Mouse (Mus musculus) liver, embryonic 12.5 days (tissue): ENCODE measurements around the gene Olfr519. TPM values are rescaled to one million over a fixed set of nuclear protein-coding genes. Genes with fewer than 3 reads are reported as not detected.

Experiments used
- ATAC-seq: fragments of 200-750 bp; cut with Nextera tagmentation; 2 replicates; pipeline ENCODE4 v1.8.0; 2017; ENCODE audit warnings: moderate number of reproducible peaks, mild to moderate bottlenecking, moderate library complexity
- H3K27ac ChIP-seq: fragments of 300-500 bp; sonication (generic); 2 replicates; pipeline ENCODE4 v1.5.1; 2016; ENCODE audit warnings: mild to moderate bottlenecking
- H3K27me3 ChIP-seq: fragments of 300-500 bp; sonication (generic); replicated peaks from 2 replicates; pipeline ENCODE4 v1.6.1; 2016; ENCODE audit warnings: mild to moderate bottlenecking, moderate library complexity
- H3K36me3 ChIP-seq: fragments of 300-500 bp; sonication (generic); 2 replicates; pipeline ENCODE4 v1.6.1; 2016; ENCODE audit warnings: mild to moderate bottlenecking, moderate library complexity
- H3K4me1 ChIP-seq: fragments of 300-500 bp; sonication (generic); 2 replicates; pipeline ENCODE4 v1.6.1; 2016
- H3K4me2 ChIP-seq: fragments of 300-500 bp; sonication (generic); 2 replicates; pipeline ENCODE4 v1.6.1; 2016; ENCODE audit warnings: mild to moderate bottlenecking, moderate library complexity
- H3K4me3 ChIP-seq: fragments of 300-500 bp; sonication (generic); 2 replicates; pipeline ENCODE4 v1.5.1; 2016; ENCODE audit warnings: mild to moderate bottlenecking, moderate library complexity
- H3K9ac ChIP-seq: fragments of 300-500 bp; sonication (generic); 2 replicates; pipeline ENCODE4 v1.6.1; 2016; ENCODE audit warnings: mild to moderate bottlenecking, moderate library complexity
- H3K9me3 ChIP-seq: fragments of 300-500 bp; sonication (generic); replicated peaks from 2 replicates; pipeline ENCODE4 v1.6.1; 2016; ENCODE audit warnings: mild to moderate bottlenecking, moderate library complexity
- WGBS: fragments of 180-500 bp; shearing (Covaris S2); methylation state at CpG from one replicate; pipeline ENCODE4 v1.1.7; 2016; ENCODE audit not compliant: insufficient replicate concordance; 5-methylcytosine and 5-hydroxymethylcytosine counted together
- polyA plus RNA-seq: library from polyadenylated mRNA; unstranded; fragments of >200 nt; fragmentation: Nextera tagmentation; extraction: Ambion mirVana; gene quantifications from 2 replicates; pipeline ENCODE4 v1.2.1, GENCODE M21; 2016

Gene Olfr519
- polyA plus RNA-seq: not detected in 2 replicates

DNA sequence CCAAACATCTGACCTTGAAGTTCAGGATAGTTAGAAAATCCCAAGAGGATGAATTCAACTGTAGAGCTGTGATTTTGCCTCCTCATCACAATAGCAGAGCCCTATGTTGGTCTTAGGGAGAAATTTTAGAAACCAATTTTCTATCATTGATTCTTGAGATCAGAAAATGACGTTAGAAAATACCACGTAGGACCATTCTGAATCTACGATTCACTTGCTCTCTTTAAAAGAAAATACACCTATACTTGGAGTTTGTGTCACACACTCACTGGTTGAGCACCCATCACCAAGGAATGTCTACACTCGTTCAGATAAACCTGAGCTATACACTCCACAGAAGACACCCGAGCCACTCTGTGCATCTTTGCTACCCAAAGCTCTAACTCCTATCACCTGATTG lies at the start of gene Olfr519:
Gene Olfr519 (minus strand): TSS at position 101 of the 400 bp plus-strand sequence.
- ATAC-seq: no peak
- Histone ChIP-seq H3K9me3 (no peaks in the 10 kb centered on the region), H3K4me3 (no peak within 1 kb of the TSS), H3K4me2 (no peak within 1 kb of the TSS), H3K9ac (no peak within 1 kb of the TSS), H3K27me3 (no peaks in the 10 kb centered on the region), H3K4me1 (no peaks in the 10 kb centered on the region), H3K27ac (no peak within 1 kb of the TSS), H3K36me3 (no peaks in the 10 kb centered on the region)
- 65% methylated on average over 5 of the region's 5 CpGs for WGBS

DNA sequence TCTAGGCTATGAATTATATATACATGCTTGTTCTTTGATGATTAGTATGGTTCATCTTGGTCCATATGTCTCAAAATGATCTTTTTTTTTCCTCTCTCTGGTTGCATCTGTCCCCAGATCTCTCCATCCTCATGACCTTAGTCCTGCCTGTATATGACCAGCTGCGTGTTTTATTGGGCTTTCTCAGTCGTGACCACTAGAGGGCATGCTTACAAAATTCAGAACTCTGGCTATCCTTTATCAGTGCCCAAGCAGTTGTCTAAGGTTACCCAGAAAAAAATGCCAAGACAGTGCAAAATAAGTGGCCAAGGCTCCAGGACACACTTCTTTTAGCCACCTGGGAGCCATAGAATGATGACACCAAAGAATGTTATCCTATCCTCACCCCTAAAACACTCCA lies 49.8 kb upstream of the Olfr519 start:
- peaks cover 64% of the 10 kb centered on the region for H3K36me3 ChIP-seq
- H3K27me3 ChIP-seq: peaks cover 12% of the 10 kb centered on the region
- no peak overlapping the region for H3K4me3 ChIP-seq
- H3K27ac ChIP-seq: no peak overlapping the region
- no peak overlapping the region for H3K4me2 ChIP-seq
- 6% methylated on average over 2 of the region's 2 CpGs for WGBS
- H3K9me3 ChIP-seq: no peaks in the 10 kb centered on the region
- no peaks in the 10 kb centered on the region for H3K4me1 ChIP-seq
- peak; percentile 65 for ATAC-seq
- no peak overlapping the region for H3K9ac ChIP-seq

GRCm38 (mm10) chr7:108941466-108941865 lies 47.2 kb upstream of the Olfr519 start:
- Histone ChIP-seq H3K4me3 (no peak overlapping the region), H3K27me3 (no peaks in the 10 kb centered on the region), H3K4me1 (peaks cover 5% of the 10 kb centered on the region; the same call in 1 of the 2 replicates), H3K4me2 (no peak overlapping the region), H3K27ac (no peak overlapping the region), H3K9ac (no peak overlapping the region), H3K36me3 (peaks cover 90% of the 10 kb centered on the region), H3K9me3 (no peaks in the 10 kb centered on the region)
- WGBS: 82% methylated on average over 9 of the region's 9 CpGs
- no peak for ATAC-seq

GRCm38 (mm10) chr7:108936591-108936990 lies 42.4 kb upstream of the Olfr519 start:
- peak overlapping the region; percentile 88; the same call in 1 of the 2 replicates for H3K4me2 ChIP-seq

GRCm38 (mm10) chr7:108935411-108935810 lies 41.2 kb upstream of the Olfr519 start:
- H3K27me3 ChIP-seq: peaks cover 4% of the 10 kb centered on the region; the same call in 1 of the 2 replicates
- H3K4me1 ChIP-seq: peaks cover 22% of the 10 kb centered on the region
- H3K4me3 ChIP-seq: peak overlapping the region; percentile 94
- no peak overlapping the region for H3K27ac ChIP-seq
- H3K9ac ChIP-seq: peak overlapping the region; percentile 91
- 60% methylated on average over 7 of the region's 7 CpGs for WGBS
- H3K36me3 ChIP-seq: peaks cover 50% of the 10 kb centered on the region
- no peak for ATAC-seq
- H3K9me3 ChIP-seq: no peaks in the 10 kb centered on the region
- H3K4me2 ChIP-seq: peak overlapping the region; percentile 88

More at GRCm38 (mm10) chr7:108936591-108936990, 42.4 kb upstream of the Olfr519 start:
- no peak for ATAC-seq
- Histone ChIP-seq H3K36me3 (peaks cover 61% of the 10 kb centered on the region), H3K27me3 (peaks cover 4% of the 10 kb centered on the region; the same call in 1 of the 2 replicates), H3K9me3 (no peaks in the 10 kb centered on the region), H3K9ac (peak overlapping the region; percentile 91; the same call in 1 of the 2 replicates), H3K4me3 (no peak overlapping the region), H3K27ac (peak overlapping the region; percentile 22; the same call in 1 of the 2 replicates), H3K4me1 (peaks cover 22% of the 10 kb centered on the region)
- 85% methylated on average over 4 of the region's 4 CpGs for WGBS

DNA sequence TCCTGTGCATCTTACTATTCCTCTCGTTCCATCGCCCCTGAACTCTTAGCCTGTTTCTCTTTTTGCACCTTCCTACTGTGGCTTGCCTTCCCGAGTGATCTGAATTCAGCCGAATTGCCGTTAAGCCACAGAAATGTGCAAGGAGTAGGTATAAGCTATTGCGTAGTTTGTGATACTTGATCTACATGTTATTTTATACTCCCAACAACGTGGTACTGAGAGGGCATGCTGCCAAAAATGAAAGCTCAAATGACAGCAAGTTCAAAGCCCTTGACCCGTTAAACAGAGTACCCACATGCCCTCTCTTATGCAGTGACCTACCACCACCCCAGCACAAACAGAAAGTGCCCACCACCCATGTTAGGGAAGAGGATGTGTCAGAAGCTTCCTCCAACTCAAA lies 40.6 kb upstream of the Olfr519 start:
- Histone ChIP-seq H3K9ac (peak overlapping the region; percentile 91), H3K4me2 (peak overlapping the region; percentile 88), H3K4me3 (peak overlapping the region; percentile 94), H3K27me3 (peaks cover 4% of the 10 kb centered on the region; the same call in 1 of the 2 replicates), H3K9me3 (no peaks in the 10 kb centered on the region), H3K27ac (peak overlapping the region; percentile 85), H3K36me3 (peaks cover 44% of the 10 kb centered on the region), H3K4me1 (peaks cover 22% of the 10 kb centered on the region)
- no peak for ATAC-seq
- WGBS: 1% methylated on average over 8 of the region's 8 CpGs

- peak within 1 kb of the TSS; percentile 91 for H3K9ac ChIP-seq
- peak; percentile 95 for ATAC-seq
- peak within 1 kb of the TSS; percentile 94 for H3K4me3 ChIP-seq
- no peaks in the 10 kb centered on the region for H3K9me3 ChIP-seq
- peaks cover 4% of the 10 kb centered on the region; the same call in 1 of the 2 replicates for H3K27me3 ChIP-seq
- H3K27ac ChIP-seq: peak within 1 kb of the TSS; percentile 85
- H3K36me3 ChIP-seq: peaks cover 36% of the 10 kb centered on the region
- H3K4me2 ChIP-seq: peak within 1 kb of the TSS; percentile 88
- H3K4me1 ChIP-seq: peaks cover 22% of the 10 kb centered on the region
- 1% methylated on average over 50 of the region's 50 CpGs for WGBS
Measured at GRCm38 (mm10) chr7:108933794-108934731, 39.8 kb upstream of the Olfr519 start, which contains the start of gene Eif3f. Gene Eif3f (plus strand): TSS chr7:108934417.

GRCm38 (mm10) chr7:108929726-108930393 lies 35.6 kb upstream of the Olfr519 start, which contains the start of gene Nlrp10:
Gene Nlrp10 (minus strand): TSS chr7:108930178.
- Histone ChIP-seq H3K4me1 (peaks cover 2% of the 10 kb centered on the region), H3K36me3 (no peaks in the 10 kb centered on the region)

DNA sequence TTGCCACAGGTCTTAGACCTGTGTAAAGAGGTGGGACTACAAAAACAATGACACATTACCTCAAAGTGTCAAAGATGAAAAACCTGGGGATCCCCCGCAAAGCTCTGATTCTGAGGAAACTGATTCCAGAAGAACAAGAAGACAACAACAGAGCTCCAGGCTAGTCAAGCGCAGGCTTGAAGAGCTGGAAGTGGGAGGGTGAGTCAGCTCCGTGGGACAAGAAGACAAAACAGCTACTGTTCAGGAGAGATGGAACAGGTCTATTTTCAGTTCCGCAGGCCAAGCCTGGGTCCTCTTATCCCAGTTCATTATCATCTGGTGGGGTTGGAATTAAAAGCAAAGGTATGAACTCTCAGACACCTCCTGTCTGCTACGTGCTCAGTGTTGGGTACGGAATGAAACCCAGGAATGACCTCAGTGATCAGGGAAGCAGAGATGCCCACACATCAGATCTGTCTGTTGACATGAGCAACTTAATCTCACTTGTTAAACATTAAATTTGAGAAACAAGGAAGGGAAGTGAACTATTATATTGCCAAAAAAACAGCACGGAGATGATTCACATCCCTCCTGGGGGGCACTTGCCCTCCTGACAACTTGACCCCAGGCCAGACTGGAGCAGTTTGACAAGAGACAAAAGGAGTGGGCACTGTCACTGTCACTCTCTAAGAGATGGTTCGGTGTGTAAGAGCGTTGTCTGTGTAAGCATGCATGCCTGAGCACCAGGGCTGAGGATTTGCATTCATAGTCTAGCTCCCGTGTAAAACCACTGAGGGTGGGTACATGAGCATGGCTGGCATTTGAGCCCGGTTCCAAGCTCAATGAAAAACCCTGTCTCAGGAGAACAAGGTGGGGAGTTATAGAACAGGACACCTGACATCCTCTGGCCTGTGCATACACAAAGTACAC lies 34.3 kb upstream of the Olfr519 start:
- Histone ChIP-seq H3K27me3 (peaks cover 4% of the 10 kb centered on the region; the same call in 1 of the 2 replicates), H3K9ac (no peak overlapping the region), H3K9me3 (no peaks in the 10 kb centered on the region), H3K27ac (no peak overlapping the region), H3K4me1 (no peaks in the 10 kb centered on the region), H3K36me3 (no peaks in the 10 kb centered on the region), H3K4me3 (no peak overlapping the region), H3K4me2 (no peak overlapping the region)
- WGBS: 67% methylated on average over 11 of the region's 11 CpGs
- ATAC-seq: no peak

More at GRCm38 (mm10) chr7:108929726-108930393, 35.6 kb upstream of the Olfr519 start, which contains the start of gene Nlrp10:
- Histone ChIP-seq H3K4me3 (no peak within 1 kb of the TSS), H3K27ac (no peak within 1 kb of the TSS), H3K9me3 (no peaks in the 10 kb centered on the region), H3K9ac (no peak within 1 kb of the TSS), H3K27me3 (peaks cover 4% of the 10 kb centered on the region; the same call in 1 of the 2 replicates), H3K4me2 (no peak within 1 kb of the TSS)
- ATAC-seq: no peak
- 39% methylated on average over 6 of the region's 6 CpGs for WGBS

- ATAC-seq: no peak
- Histone ChIP-seq H3K27me3 (peaks cover 1% of the 10 kb centered on the region; the same call in 1 of the 2 replicates), H3K9ac (no peak overlapping the region), H3K9me3 (no peaks in the 10 kb centered on the region), H3K4me1 (no peaks in the 10 kb centered on the region), H3K4me2 (no peak overlapping the region), H3K27ac (no peak overlapping the region), H3K4me3 (no peak overlapping the region), H3K36me3 (no peaks in the 10 kb centered on the region)
- 36% methylated on average over 4 of the region's 4 CpGs for WGBS
Measured at GRCm38 (mm10) chr7:108927043-108927442, 32.8 kb upstream of the Olfr519 start.

DNA sequence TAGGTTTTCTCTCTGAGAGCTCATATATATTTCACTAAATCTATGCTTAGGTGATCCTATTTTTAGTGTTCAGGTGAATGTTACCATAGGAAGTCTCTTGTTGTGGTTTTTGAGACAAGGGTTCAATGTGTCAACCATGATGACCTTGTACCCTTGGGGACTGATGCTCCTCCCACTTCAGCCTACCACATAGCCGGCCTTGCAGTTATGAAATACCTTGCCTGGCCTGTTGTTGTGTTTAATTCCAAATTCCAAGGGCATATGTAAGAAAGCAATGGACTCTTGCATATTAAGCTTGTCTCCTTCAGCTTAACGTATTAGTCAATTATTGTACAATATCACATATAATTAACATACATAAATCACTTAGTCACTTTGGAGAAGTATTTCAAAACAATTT lies 9.7 kb upstream of the Olfr519 start:
- no peaks in the 10 kb centered on the region for H3K36me3 ChIP-seq
- no peak overlapping the region for H3K27ac ChIP-seq
- ATAC-seq: no peak
- no peak overlapping the region for H3K4me2 ChIP-seq
- H3K9me3 ChIP-seq: no peaks in the 10 kb centered on the region
- 57% methylated on average over 2 of the region's 2 CpGs for WGBS
- no peaks in the 10 kb centered on the region for H3K4me1 ChIP-seq
- H3K9ac ChIP-seq: no peak overlapping the region
- H3K27me3 ChIP-seq: no peaks in the 10 kb centered on the region
- no peak overlapping the region for H3K4me3 ChIP-seq
